ENCODE assay signal across 18 mouse cellular contexts in genomic region chr12:108062137-108062536, GRCm38 (mm10). TPM values are rescaled to one million over a fixed set of nuclear protein-coding genes. Genes with fewer than 3 reads are reported as not detected.
A peak's percentile ranks its signal among the peaks of the same experiment; 100 is the strongest.
DNase-seq lines count a peak whose midpoint lies in the region; ATAC-seq and TF ChIP-seq lines count a peak whose summit lies in the region.
"Had no signal": no experiment of that assay in that cellular context is flagged by ENCODE, and none has a peak within 500 bp of the region (broad histone marks: within the 10 kb centered on the region; RNA-seq: fewer than 3 reads in every experiment).

No protein-coding gene starts in this region.

- no peaks in the 10 kb centered on the region for H3K9me3 ChIP-seq in midbrain, embryonic 11.5 days (ENCODE audit: control insufficient read depth, low read length)
- H3K9me3 ChIP-seq in midbrain, postnatal 0 days (ENCODE audit: low read length), result no peaks in the 10 kb centered on the region
- H3K9me3 ChIP-seq in intestine, embryonic 15.5 days, result no peaks in the 10 kb centered on the region
- H3K9me3 ChIP-seq in intestine, postnatal 0 days (ENCODE audit: control insufficient read depth), result no peaks in the 10 kb centered on the region
- H3K9me3 ChIP-seq: embryonic facial prominence, embryonic 12.5 days; forebrain, embryonic 13.5 days had no signal

- DNase-seq in midbrain, embryonic 11.5 days (ENCODE audit: low spot score, missing footprints), result peak; percentile 59
- DNase-seq in midbrain, postnatal 0 days (ENCODE audit: low spot score), result no peak
- DNase-seq in thymus, postnatal 0 days (ENCODE audit: low spot score), result no peak
- no peak for DNase-seq in lung, postnatal 25 days (ENCODE audit: low spot score)
- DNase-seq in layer of hippocampus, adult 9-10 months (ENCODE audit: low spot score), result no peak
- DNase-seq: adrenal gland, adult 2 months; adrenal gland, postnatal 10 days; adrenal gland, postnatal 25 days; embryo, embryonic 11 days; forebrain, postnatal 0 days had no signal

- no peak overlapping the region for H3K27ac ChIP-seq in midbrain, embryonic 11.5 days (ENCODE audit: low read depth, low read length)
- no peak overlapping the region for H3K27ac ChIP-seq in midbrain, postnatal 0 days (ENCODE audit: low read depth, low read length)
- H3K27ac ChIP-seq in intestine, embryonic 15.5 days, result no peak overlapping the region
- no peak overlapping the region for H3K27ac ChIP-seq in intestine, postnatal 0 days (ENCODE audit: low read depth, low read length)
- H3K27ac ChIP-seq: embryonic facial prominence, embryonic 12.5 days; forebrain, embryonic 13.5 days; forebrain, embryonic 15.5 days had no signal

- H3K4me2 ChIP-seq in midbrain, embryonic 11.5 days, result no peak overlapping the region
- H3K4me2 ChIP-seq in midbrain, postnatal 0 days (ENCODE audit: low read depth, low read length, poor library complexity, severe bottlenecking), result no peak overlapping the region
- H3K4me2 ChIP-seq in intestine, embryonic 15.5 days (replicated peaks), result no peak overlapping the region
- peak overlapping the region; percentile 17; the same call in 1 of the 2 replicates for H3K4me2 ChIP-seq in intestine, postnatal 0 days (replicated peaks; ENCODE audit: low read depth)
- H3K4me2 ChIP-seq: embryonic facial prominence, embryonic 12.5 days; forebrain, embryonic 13.5 days; forebrain, embryonic 15.5 days had no signal

- H3K9ac ChIP-seq in midbrain, embryonic 11.5 days (ENCODE audit: low read length), result no peak overlapping the region
- no peak overlapping the region for H3K9ac ChIP-seq in midbrain, postnatal 0 days (replicated peaks; ENCODE audit: low read length, poor library complexity, severe bottlenecking)
- H3K9ac ChIP-seq in intestine, embryonic 15.5 days, result no peak overlapping the region
- H3K9ac ChIP-seq in intestine, postnatal 0 days (ENCODE audit: low read depth, low read length), result no peak overlapping the region
- H3K9ac ChIP-seq: embryonic facial prominence, embryonic 12.5 days; forebrain, embryonic 13.5 days; forebrain, embryonic 15.5 days; forebrain, postnatal 0 days had no signal

- 83% methylated on average over 5 of the region's 5 CpGs for WGBS in midbrain, embryonic 11.5 days
- 81% methylated on average over 5 of the region's 5 CpGs for WGBS in midbrain, postnatal 0 days
- 57% methylated on average over 5 of the region's 5 CpGs for WGBS in intestine, embryonic 15.5 days
- WGBS in intestine, postnatal 0 days, result 51% methylated on average over 5 of the region's 5 CpGs

- no peak for TF ChIP-seq CTCF in midbrain, postnatal 0 days (IDR thresholded peaks at IDR 0.05)
- no peak for TF ChIP-seq CTCF in intestine, postnatal 0 days (IDR thresholded peaks at IDR 0.05; ENCODE audit: low read depth)

- ATAC-seq in midbrain, embryonic 11.5 days (ENCODE audit: low FRiP score), result no peak
- no peak for ATAC-seq in midbrain, postnatal 0 days (ENCODE audit: low FRiP score)
- ATAC-seq in intestine, embryonic 15.5 days, result peak; percentile 32
- peak; percentile 23; the same call in 1 of the 2 replicates for ATAC-seq in intestine, postnatal 0 days
- ATAC-seq: forebrain, embryonic 13.5 days; forebrain, embryonic 15.5 days; forebrain, postnatal 0 days had no signal

- H3K4me1 ChIP-seq in midbrain, embryonic 11.5 days (ENCODE audit: control insufficient read depth, insufficient read depth, low read length), result peaks cover 5% of the 10 kb centered on the region; the same call in 1 of the 2 replicates
- no peaks in the 10 kb centered on the region for H3K4me1 ChIP-seq in midbrain, postnatal 0 days (ENCODE audit: insufficient read depth, low read length)
- 0 out of 2 replicates have a peak, but pooled peaks cover 5% of the 10 kb centered on the region for H3K4me1 ChIP-seq in intestine, embryonic 15.5 days (replicated peaks)
- H3K4me1 ChIP-seq in intestine, postnatal 0 days (replicated peaks; ENCODE audit: control insufficient read depth, insufficient read depth, low read length), result no peaks in the 10 kb centered on the region
- H3K4me1 ChIP-seq: forebrain, embryonic 13.5 days; forebrain, embryonic 15.5 days had no signal

- H3K36me3 ChIP-seq in midbrain, embryonic 11.5 days (ENCODE audit: control insufficient read depth, insufficient read depth, low read length), result no peaks in the 10 kb centered on the region
- no peaks in the 10 kb centered on the region for H3K36me3 ChIP-seq in midbrain, postnatal 0 days (ENCODE audit: insufficient read depth, low read length)
- H3K36me3 ChIP-seq in intestine, embryonic 15.5 days, result no peaks in the 10 kb centered on the region
- no peaks in the 10 kb centered on the region for H3K36me3 ChIP-seq in intestine, postnatal 0 days (ENCODE audit: control insufficient read depth, insufficient read depth)
- H3K36me3 ChIP-seq: embryonic facial prominence, embryonic 12.5 days; forebrain, embryonic 15.5 days had no signal

- H3K4me3 ChIP-seq in midbrain, embryonic 11.5 days (ENCODE audit: low read depth, low read length), result no peak overlapping the region
- no peak overlapping the region for H3K4me3 ChIP-seq in midbrain, postnatal 0 days (ENCODE audit: low read depth, low read length)
- no peak overlapping the region for H3K4me3 ChIP-seq in intestine, embryonic 15.5 days (replicated peaks)
- H3K4me3 ChIP-seq in intestine, postnatal 0 days (ENCODE audit: low read depth, low read length), result no peak overlapping the region
- H3K4me3 ChIP-seq: embryonic facial prominence, embryonic 12.5 days; forebrain, embryonic 13.5 days; forebrain, embryonic 15.5 days had no signal

- no peaks in the 10 kb centered on the region for H3K27me3 ChIP-seq in midbrain, embryonic 11.5 days (ENCODE audit: control insufficient read depth, insufficient read depth, low read length)
- no peaks in the 10 kb centered on the region for H3K27me3 ChIP-seq in midbrain, postnatal 0 days (ENCODE audit: insufficient read depth, low read length)
- no peaks in the 10 kb centered on the region for H3K27me3 ChIP-seq in intestine, embryonic 15.5 days (replicated peaks)
- H3K27me3 ChIP-seq in intestine, postnatal 0 days (replicated peaks; ENCODE audit: control insufficient read depth, insufficient read depth, low read length), result no peaks in the 10 kb centered on the region
- H3K27me3 ChIP-seq: embryonic facial prominence, embryonic 12.5 days; forebrain, embryonic 13.5 days; forebrain, embryonic 15.5 days had no signal

RNA-seq across cellular contexts. Expression of gene Bcl11b, which starts 58.7 kb away (rescaled TPM):
- 4.5 and 6.3 TPM in 2 replicates for polyA plus RNA-seq in midbrain, embryonic 11.5 days (2014; fragmentation: Nextera tagmentation; extraction: Ambion mirVana)
- total RNA-seq in midbrain, postnatal 0 days (2014; rRNA removed), result 55.2 and 56.8 TPM in 2 replicates
- 18.9 and 19.0 TPM in 2 replicates for polyA plus RNA-seq in midbrain, postnatal 0 days (2015; fragmentation: Nextera tagmentation; extraction: Ambion mirVana)
- 6.7 and 6.9 TPM in 2 replicates for polyA plus RNA-seq in intestine, embryonic 15.5 days (2015; fragmentation: Nextera tagmentation; extraction: Ambion mirVana)
- 5.2 TPM in 2 replicates for polyA plus RNA-seq in intestine, postnatal 0 days (2015; fragmentation: Nextera tagmentation; extraction: Ambion mirVana)
- 110 and 156 TPM in 2 replicates for polyA plus RNA-seq in thymus, postnatal 0 days (2015; fragmentation: Nextera tagmentation; extraction: Ambion mirVana)
- total RNA-seq: common myeloid progenitor, adult 5-6 weeks; MEL had no signal
- polyA plus RNA-seq: C2C12 had no signal

Comparison
In these comparisons a context has a peak if more than half of its experiments do, and no peak if none do; other contexts are left out.
1. ATAC-seq: peak in intestine, embryonic 15.5 days (single experiment) and intestine, postnatal 0 days (single experiment); none in midbrain, embryonic 11.5 days (single experiment) and midbrain, postnatal 0 days (single experiment).